Mouse (Mus musculus): ENCODE measurements around the gene Orm3. TPM values are rescaled to one million over a fixed set of nuclear protein-coding genes. Genes with fewer than 3 reads are reported as not detected.
A peak's percentile ranks its signal among the peaks of the same experiment; 100 is the strongest.
"Not testable (repeated sequence)": the region's sequence is repeated elsewhere in the genome, so short reads cannot be mapped to it uniquely, and the experiment has no call there.

Gene Orm3
- polyA plus RNA-seq, 1 experiment from 2014 or later: not detected

GRCm38 (mm10) chr4:63314063-63314462 lies 41.9 kb upstream of the Orm3 start:
- TF ChIP-seq EP300 (optimal IDR thresholded peaks at IDR 0.05) (no peak), CTCF (IDR thresholded peaks at IDR 0.05; ENCODE audit: low read depth) (no peak)
- Histone ChIP-seq H3K27ac (replicated peaks) (no peak overlapping the region), H3K36me3 (ENCODE audit: control insufficient read depth, insufficient read depth, low read length) (peaks cover 2% of the 10 kb centered on the region; the same call in 1 of the 2 replicates), H3K4me2 (replicated peaks; ENCODE audit: low read depth) (no peak overlapping the region), H3K27me3 (ENCODE audit: control insufficient read depth, insufficient read depth, low read length) (no peaks in the 10 kb centered on the region), H3K9ac (ENCODE audit: low read length) (no peak overlapping the region), H3K4me3 (ENCODE audit: low read depth, low read length) (no peak overlapping the region), H3K4me1 (replicated peaks; ENCODE audit: control insufficient read depth, insufficient read depth) (no peaks in the 10 kb centered on the region), H3K9me3 (ENCODE audit: control insufficient read depth, low read length) (no peaks in the 10 kb centered on the region)
- ATAC-seq (ENCODE audit: low FRiP score, low TSS enrichment) (no peak), DNase-seq (ENCODE audit: low spot score) (no peak)
- 73% methylated on average over 5 of the region's 5 CpGs for WGBS

DNA sequence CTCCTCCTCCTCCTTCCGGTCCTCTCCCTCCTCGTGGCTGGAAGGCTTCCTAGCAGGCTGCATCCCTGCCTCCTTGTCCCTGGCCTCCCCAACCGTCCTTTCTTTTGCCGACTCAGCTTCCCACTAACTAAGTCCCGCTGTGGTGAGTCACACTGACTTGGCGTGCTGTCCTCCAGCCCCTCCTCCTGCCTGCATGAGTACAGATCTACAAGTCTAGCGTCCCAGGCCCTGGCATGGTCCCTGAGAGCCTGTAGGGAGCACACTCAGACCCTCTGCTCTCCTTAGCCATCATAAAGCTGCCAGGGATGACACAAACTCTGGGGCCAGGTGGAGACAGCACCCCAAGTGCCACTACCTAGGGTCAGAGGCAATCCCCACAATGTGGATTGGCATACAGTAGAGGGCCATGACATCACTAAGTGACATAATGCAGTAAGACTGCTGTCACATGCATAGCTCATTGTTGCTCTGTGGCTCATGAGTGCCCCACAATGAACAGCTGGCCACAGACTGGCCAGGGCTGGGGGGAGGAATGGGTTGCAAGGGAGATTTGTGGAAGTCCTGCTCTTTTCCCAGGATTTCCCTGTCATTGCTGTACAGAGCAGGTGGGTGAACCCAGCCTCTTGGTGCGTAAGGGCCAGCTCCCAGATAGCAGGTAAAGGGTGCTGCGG lies 39.8 kb upstream of the Orm3 start:
- WGBS: 42% methylated on average over 9 of the region's 9 CpGs
- H3K9ac ChIP-seq (ENCODE audit: low read length): no peak overlapping the region
- no peaks in the 10 kb centered on the region for H3K27me3 ChIP-seq (ENCODE audit: control insufficient read depth, insufficient read depth, low read length)

DNA sequence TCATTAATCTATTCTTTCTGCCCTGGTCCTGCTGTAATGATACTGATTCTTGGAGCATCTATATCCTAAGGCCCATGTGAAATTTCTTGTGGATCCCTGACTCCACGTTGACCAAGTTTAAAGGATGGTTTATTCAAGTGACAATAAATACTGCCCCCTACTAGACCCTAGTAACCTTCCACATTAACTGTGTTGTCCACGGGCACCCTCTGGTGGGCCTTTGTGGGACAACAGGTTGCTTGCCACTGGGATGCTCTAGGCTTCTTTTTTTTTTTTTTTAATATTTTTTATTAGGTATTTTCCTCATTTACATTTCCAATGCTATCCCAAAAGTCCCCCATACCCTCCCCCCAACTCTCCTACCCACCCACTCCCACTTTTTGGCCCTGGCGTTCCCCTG lies 36.4 kb upstream of the Orm3 start:
- ATAC-seq (ENCODE audit: low FRiP score, low TSS enrichment); H3K4me1 ChIP-seq (replicated peaks; ENCODE audit: control insufficient read depth, insufficient read depth); H3K4me3 ChIP-seq (ENCODE audit: low read depth, low read length); H3K36me3 ChIP-seq (ENCODE audit: control insufficient read depth, insufficient read depth, low read length); H3K27ac ChIP-seq (replicated peaks); H3K9ac ChIP-seq (ENCODE audit: low read length); H3K9me3 ChIP-seq (ENCODE audit: control insufficient read depth, low read length); H3K4me2 ChIP-seq (replicated peaks; ENCODE audit: low read depth); H3K27me3 ChIP-seq (ENCODE audit: control insufficient read depth, insufficient read depth, low read length): not testable (repeated sequence)
- peak; percentile 62 for DNase-seq (ENCODE audit: low spot score)
- peak; percentile 82 for TF ChIP-seq CTCF (IDR thresholded peaks at IDR 0.05; ENCODE audit: low read depth)
- 28% methylated on average over 3 of the region's 3 CpGs for WGBS

More for the DNA sequence above, 39.8 kb upstream of the Orm3 start:
- Histone ChIP-seq H3K4me1 (replicated peaks; ENCODE audit: control insufficient read depth, insufficient read depth) (no peaks in the 10 kb centered on the region), H3K9me3 (ENCODE audit: control insufficient read depth, low read length) (no peaks in the 10 kb centered on the region), H3K4me2 (replicated peaks; ENCODE audit: low read depth) (no peak overlapping the region), H3K36me3 (ENCODE audit: control insufficient read depth, insufficient read depth, low read length) (peaks cover 2% of the 10 kb centered on the region), H3K27ac (replicated peaks) (no peak overlapping the region), H3K4me3 (ENCODE audit: low read depth, low read length) (no peak overlapping the region)
- ATAC-seq (ENCODE audit: low FRiP score, low TSS enrichment): peak; percentile 68
- DNase-seq (ENCODE audit: low spot score): no peak
- TF ChIP-seq CTCF (IDR thresholded peaks at IDR 0.05; ENCODE audit: low read depth) (no peak; the same call in 1 of the 2 replicates), EP300 (optimal IDR thresholded peaks at IDR 0.05) (no peak)

DNA sequence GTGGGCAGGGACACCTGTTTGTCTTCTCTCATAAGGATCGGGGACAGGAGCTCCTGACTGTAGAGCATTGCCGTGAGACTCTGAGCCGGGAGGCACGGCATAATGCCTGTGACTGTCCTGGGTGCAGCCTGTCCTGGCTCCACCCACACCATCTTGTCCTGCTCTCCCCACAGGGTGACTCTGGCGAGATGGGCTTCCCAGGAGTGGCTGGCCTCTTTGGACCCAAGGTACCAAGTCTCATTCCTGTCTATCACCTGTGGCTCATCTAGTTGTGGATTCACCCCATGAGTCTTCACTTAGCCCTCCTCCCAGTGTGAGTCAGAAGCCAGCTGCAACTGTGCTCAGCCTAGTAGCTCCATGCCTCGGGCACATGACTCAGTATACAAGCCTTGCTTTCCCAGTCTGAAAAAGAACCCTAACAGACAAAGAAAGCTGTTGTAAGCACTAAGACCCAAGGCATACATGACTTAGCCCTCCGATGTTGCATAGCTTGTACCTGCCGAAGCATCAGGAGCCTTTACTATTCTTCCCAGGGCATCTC lies 32.6 kb upstream of the Orm3 start:
- 78% methylated on average over 8 of the region's 8 CpGs for WGBS

GRCm38 (mm10) chr4:63333403-63333802 lies 22.6 kb upstream of the Orm3 start:
- H3K9me3 ChIP-seq (ENCODE audit: control insufficient read depth, low read length): no peaks in the 10 kb centered on the region
- no peak overlapping the region for H3K4me3 ChIP-seq (ENCODE audit: low read depth, low read length)
- no peak overlapping the region for H3K4me2 ChIP-seq (replicated peaks; ENCODE audit: low read depth)
- no peak overlapping the region for H3K9ac ChIP-seq (ENCODE audit: low read length)
- no peak for DNase-seq (ENCODE audit: low spot score)
- 89% methylated on average over 4 of the region's 4 CpGs for WGBS
- no peaks in the 10 kb centered on the region for H3K27me3 ChIP-seq (ENCODE audit: control insufficient read depth, insufficient read depth, low read length)
- no peak overlapping the region for H3K27ac ChIP-seq (replicated peaks)
- TF ChIP-seq EP300 (optimal IDR thresholded peaks at IDR 0.05) (no peak), CTCF (IDR thresholded peaks at IDR 0.05; ENCODE audit: low read depth) (no peak)
- H3K36me3 ChIP-seq (ENCODE audit: control insufficient read depth, insufficient read depth, low read length): 0 out of 2 replicates have a peak, but pooled peaks cover 7% of the 10 kb centered on the region
- ATAC-seq (ENCODE audit: low FRiP score, low TSS enrichment): no peak
- no peaks in the 10 kb centered on the region for H3K4me1 ChIP-seq (replicated peaks; ENCODE audit: control insufficient read depth, insufficient read depth)

More for the DNA sequence above, 32.6 kb upstream of the Orm3 start:
- no peak overlapping the region for H3K4me3 ChIP-seq (ENCODE audit: low read depth, low read length)
- ATAC-seq (ENCODE audit: low FRiP score, low TSS enrichment) (0 out of 2 replicates have a peak, but pooled peaks have one; percentile 35), DNase-seq (ENCODE audit: low spot score) (no peak)
- H3K9ac ChIP-seq (ENCODE audit: low read length): no peak overlapping the region
- peaks cover 7% of the 10 kb centered on the region for H3K36me3 ChIP-seq (ENCODE audit: control insufficient read depth, insufficient read depth, low read length)
- H3K4me2 ChIP-seq (replicated peaks; ENCODE audit: low read depth): no peak overlapping the region
- TF ChIP-seq CTCF (IDR thresholded peaks at IDR 0.05; ENCODE audit: low read depth) (no peak), EP300 (optimal IDR thresholded peaks at IDR 0.05) (no peak)
- H3K9me3 ChIP-seq (ENCODE audit: control insufficient read depth, low read length): no peaks in the 10 kb centered on the region
- no peak overlapping the region for H3K27ac ChIP-seq (replicated peaks)
- H3K4me1 ChIP-seq (replicated peaks; ENCODE audit: control insufficient read depth, insufficient read depth): no peaks in the 10 kb centered on the region
- H3K27me3 ChIP-seq (ENCODE audit: control insufficient read depth, insufficient read depth, low read length): no peaks in the 10 kb centered on the region

DNA sequence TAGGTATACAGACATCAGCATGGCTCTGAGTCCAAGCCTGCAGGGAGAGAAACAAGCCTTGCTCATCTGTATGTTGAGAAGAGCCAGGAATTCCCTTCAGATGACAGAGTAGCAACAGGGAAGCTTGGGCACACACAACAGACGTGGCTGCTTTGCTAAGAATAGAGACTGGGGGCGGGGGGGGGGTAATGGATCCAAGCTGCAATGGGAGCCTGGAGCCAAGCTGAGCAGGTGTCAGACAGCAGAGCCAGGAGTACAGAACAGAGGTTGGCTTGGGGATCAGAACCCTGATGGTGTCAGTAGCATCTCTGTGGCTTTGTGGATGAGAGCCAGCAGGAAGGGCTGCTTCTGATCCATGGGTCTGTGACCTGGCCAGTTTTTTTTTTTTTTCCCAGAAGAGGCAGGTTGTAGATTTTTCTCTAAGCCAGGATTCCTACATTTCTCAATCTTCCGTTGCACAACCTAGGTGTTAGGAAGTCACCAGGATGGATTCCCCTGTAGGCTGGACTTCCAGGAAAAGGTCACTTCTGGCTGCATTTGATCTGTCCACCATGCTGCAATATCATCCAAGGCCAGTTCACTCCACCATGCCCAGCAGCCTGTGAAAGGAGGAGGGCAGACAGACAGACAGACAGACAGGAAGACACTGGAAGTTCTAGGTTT lies 17.4 kb upstream of the Orm3 start:
- H3K4me2 ChIP-seq (replicated peaks; ENCODE audit: low read depth): no peak overlapping the region
- no peak overlapping the region for H3K27ac ChIP-seq (replicated peaks)
- no peaks in the 10 kb centered on the region for H3K9me3 ChIP-seq (ENCODE audit: control insufficient read depth, low read length)
- WGBS: 66% methylated on average over 3 of the region's 3 CpGs
- H3K4me3 ChIP-seq (ENCODE audit: low read depth, low read length): no peak overlapping the region
- no peak for ATAC-seq (ENCODE audit: low FRiP score, low TSS enrichment)
- H3K4me1 ChIP-seq (replicated peaks; ENCODE audit: control insufficient read depth, insufficient read depth): no peaks in the 10 kb centered on the region
- no peaks in the 10 kb centered on the region for H3K27me3 ChIP-seq (ENCODE audit: control insufficient read depth, insufficient read depth, low read length)
- H3K9ac ChIP-seq (ENCODE audit: low read length): no peak overlapping the region
- TF ChIP-seq EP300 (optimal IDR thresholded peaks at IDR 0.05) (no peak), CTCF (IDR thresholded peaks at IDR 0.05; ENCODE audit: low read depth) (no peak)
- no peaks in the 10 kb centered on the region for H3K36me3 ChIP-seq (ENCODE audit: control insufficient read depth, insufficient read depth, low read length)
- DNase-seq (ENCODE audit: low spot score): no peak

All from stomach, postnatal 0 days (tissue).